Mouse (Mus musculus): ENCODE measurements around the gene Ncoa1.

GRCm38 (mm10) chr12:4503673-4504326 is 26.8 kb upstream of the Ncoa1 start:
- TF ChIP-seq POLR2A (IDR thresholded peaks at IDR 0.05; ENCODE audit: extremely low read depth, insufficient read depth, low read length): no peak
- TF ChIP-seq CTCF (IDR thresholded peaks at IDR 0.05; ENCODE audit: low read depth, low read length): no peak

Data from liver, adult 2 months (tissue).